Mouse (Mus musculus) stomach, postnatal 0 days (tissue): ENCODE results near the gene Ttll8. TPM values are rescaled to one million over a fixed set of nuclear protein-coding genes. Genes with fewer than 3 reads are reported as not detected.

Experiments
- ATAC-seq: fragments of 200-750 bp; cut with Nextera tagmentation; 2 replicates; pipeline ENCODE4 v1.8.0; 2017; ENCODE audit not compliant: low FRiP score, low TSS enrichment
- DNase-seq: peaks from one replicate; pipeline ENCODE4 v3.0.0-alpha.2; 2016; ENCODE audit warnings: low spot score
- H3K27ac ChIP-seq: fragments of 300-500 bp; sonication (generic); replicated peaks from 2 replicates; pipeline ENCODE4 v1.5.1; 2014; ENCODE audit warnings: mild to moderate bottlenecking, control low read depth
- H3K27me3 ChIP-seq: fragments of 300-500 bp; sonication (generic); 2 replicates; pipeline ENCODE4 v1.6.1; 2014; ENCODE audit warnings: low read length; ENCODE audit not compliant: control insufficient read depth, insufficient read depth
- H3K36me3 ChIP-seq: fragments of 300-500 bp; sonication (generic); 2 replicates; pipeline ENCODE4 v1.6.1; 2014; ENCODE audit warnings: low read length, mixed read lengths; ENCODE audit not compliant: control insufficient read depth, insufficient read depth
- H3K4me1 ChIP-seq: fragments of 300-500 bp; sonication (generic); replicated peaks from 2 replicates; pipeline ENCODE4 v1.6.1; 2014; ENCODE audit warnings: antibody characterized with exemption; ENCODE audit not compliant: control insufficient read depth, insufficient read depth
- H3K4me2 ChIP-seq: fragments of 300-500 bp; sonication (generic); replicated peaks from 2 replicates; pipeline ENCODE4 v1.6.1; 2014; ENCODE audit warnings: low read depth, mild to moderate bottlenecking, control low read depth, moderate library complexity
- H3K4me3 ChIP-seq: fragments of 300-500 bp; sonication (generic); 2 replicates; pipeline ENCODE4 v1.5.1; 2014; ENCODE audit warnings: low read depth, low read length, control low read depth
- H3K9ac ChIP-seq: fragments of 300-500 bp; sonication (generic); 2 replicates; pipeline ENCODE4 v1.6.1; 2014; ENCODE audit warnings: mild to moderate bottlenecking, low read length, control low read depth, mixed read lengths
- H3K9me3 ChIP-seq: fragments of 300-500 bp; sonication (generic); 2 replicates; pipeline ENCODE4 v1.6.1; 2016; ENCODE audit warnings: low read length; ENCODE audit not compliant: control insufficient read depth
- CTCF ChIP-seq: IDR thresholded peaks from 2 replicates; pipeline ENCODE4 v1.5.1; 2016; ENCODE audit warnings: antibody characterized with exemption, low read depth, mild to moderate bottlenecking, moderate library complexity
- EP300 ChIP-seq: optimal IDR thresholded peaks from 2 replicates; pipeline ENCODE3; 2016; ENCODE audit warnings: antibody characterized with exemption
- WGBS: fragments of 180-500 bp; shearing (Covaris S2); extraction: QIAGEN DNeasy Blood & Tissue Kit; methylation state at CpG from one replicate; pipeline ENCODE4 v1.1.7; 2014; 5-methylcytosine and 5-hydroxymethylcytosine counted together
- polyA plus RNA-seq: library from polyadenylated mRNA; unstranded; fragments of >200 nt; fragmentation: Nextera tagmentation; extraction: Ambion mirVana; gene quantifications from 2 replicates; pipeline ENCODE4 v1.2.1, GENCODE M21; 2015

Ttll8 gene
- polyA plus RNA-seq, 1 experiment from 2014 or later: not detected

DNA sequence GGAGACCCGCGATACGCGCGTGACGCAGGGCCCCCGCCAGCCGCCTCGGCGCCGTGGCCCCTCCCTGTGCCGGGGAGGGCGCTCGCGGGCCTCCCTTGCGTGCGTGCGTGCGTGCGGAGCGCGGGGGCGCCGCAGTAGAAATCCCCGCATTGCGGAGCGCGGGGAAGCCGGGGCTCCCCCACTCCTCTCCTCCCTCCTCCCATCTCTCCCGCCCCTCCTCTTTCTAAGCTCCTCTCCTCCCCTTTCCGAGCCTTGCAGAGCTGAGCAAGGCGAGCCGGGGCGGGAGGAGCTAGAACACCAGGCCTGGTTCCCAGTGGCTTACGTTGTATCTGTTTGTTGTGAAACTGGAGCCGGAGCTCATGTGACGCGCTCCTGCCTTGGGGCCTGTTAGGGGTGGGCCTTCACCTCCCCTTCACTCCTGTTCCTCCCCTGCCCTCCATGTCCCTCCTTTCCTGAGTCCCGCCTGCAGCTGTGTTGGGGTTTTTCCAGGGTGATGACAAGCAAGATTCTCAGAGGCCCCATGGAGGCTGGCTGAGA, 90.5 kb downstream of the Ttll8 start:
- H3K4me1 ChIP-seq: peaks cover 4% of the 10 kb centered on the region
- DNase-seq (peak; percentile 93), ATAC-seq (peak; percentile 75)
- peak overlapping the region; percentile 83 for H3K4me2 ChIP-seq
- no peaks in the 10 kb centered on the region for H3K27me3 ChIP-seq
- H3K4me3 ChIP-seq: peak overlapping the region; percentile 91
- TF ChIP-seq EP300 (no peak), CTCF (no peak)
- WGBS: 0% methylated on average over 19 of the region's 39 CpGs
- peak overlapping the region; percentile 95 for H3K9ac ChIP-seq
- H3K9me3 ChIP-seq: no peaks in the 10 kb centered on the region
- peak overlapping the region; percentile 98 for H3K27ac ChIP-seq
- peaks cover 12% of the 10 kb centered on the region for H3K36me3 ChIP-seq

- DNase-seq (peak; percentile 83), ATAC-seq (0 out of 2 replicates have a peak, but pooled peaks have one; percentile 1)
- WGBS: 1% methylated on average over 86 of the region's 98 CpGs
- peaks cover 4% of the 10 kb centered on the region for H3K4me1 ChIP-seq
- H3K9me3 ChIP-seq: no peaks in the 10 kb centered on the region
- peak overlapping the region; percentile 98 for H3K27ac ChIP-seq
- TF ChIP-seq CTCF: peak; percentile 23; the same call in 1 of the 2 replicates
- no peak for TF ChIP-seq EP300
- H3K36me3 ChIP-seq: peaks cover 12% of the 10 kb centered on the region
- H3K27me3 ChIP-seq: no peaks in the 10 kb centered on the region
- H3K9ac ChIP-seq: peak overlapping the region; percentile 95
- H3K4me2 ChIP-seq: peak overlapping the region; percentile 83
- H3K4me3 ChIP-seq: peak overlapping the region; percentile 91
These were observed 91.1 kb downstream of the Ttll8 start for GRCm38 (mm10) chr15:88862881-88863694.

DNA sequence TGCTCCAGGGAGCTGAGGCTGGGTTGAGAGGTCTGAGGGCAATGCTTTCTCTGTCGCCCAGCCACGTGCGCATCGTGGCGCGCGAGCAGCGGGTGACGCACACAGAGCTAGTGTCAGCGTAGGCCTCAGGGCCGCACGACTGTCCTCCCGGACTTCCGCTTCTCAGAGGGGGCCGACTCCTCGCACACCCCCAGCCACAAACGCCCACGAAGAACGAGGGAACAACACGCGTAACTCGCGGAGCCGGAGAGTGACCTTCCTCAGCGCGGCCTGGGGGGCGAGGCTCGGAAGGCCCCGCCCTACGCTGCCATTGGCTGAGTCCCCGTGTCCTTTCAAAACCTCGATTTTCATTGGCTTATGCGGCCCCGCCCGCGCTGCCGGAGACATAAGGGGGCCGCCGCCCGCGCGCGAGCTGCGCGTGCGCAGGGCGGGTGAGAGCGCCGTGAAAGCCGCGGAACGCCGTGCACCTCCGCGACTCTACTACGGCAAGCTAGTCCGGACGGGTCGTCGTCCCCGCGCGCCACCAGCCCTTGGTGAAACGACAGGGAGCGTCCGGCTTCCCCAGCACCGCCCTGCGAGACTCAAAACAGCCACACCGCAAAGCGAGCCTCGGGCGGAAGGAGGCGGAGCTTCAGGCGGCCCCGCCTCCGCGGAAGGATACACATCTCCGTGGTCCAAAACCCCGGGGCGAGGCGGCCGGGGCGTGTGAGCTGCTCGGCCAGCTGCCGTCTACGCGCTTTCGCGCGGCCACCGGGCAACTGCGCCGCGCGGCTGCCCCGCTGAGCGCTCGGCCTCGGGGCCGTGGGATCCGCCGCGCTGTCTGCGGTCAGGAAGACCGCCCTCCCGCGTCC, 92.2 kb downstream of the Ttll8 start, which contains the start of gene Pim3:
Gene Pim3 (plus strand): TSS at position 415 of the 851 bp plus-strand sequence.
- Histone ChIP-seq H3K4me3 (peak within 1 kb of the TSS; percentile 91), H3K36me3 (peaks cover 12% of the 10 kb centered on the region), H3K27ac (peak within 1 kb of the TSS; percentile 98), H3K4me1 (peaks cover 4% of the 10 kb centered on the region), H3K27me3 (no peaks in the 10 kb centered on the region), H3K4me2 (peak within 1 kb of the TSS; percentile 83), H3K9ac (peak within 1 kb of the TSS; percentile 95), H3K9me3 (no peaks in the 10 kb centered on the region)
- ATAC-seq (peak; percentile 86), DNase-seq (peak; percentile 97)
- TF ChIP-seq CTCF (0 out of 2 replicates have a peak, but pooled peaks have one; percentile 6), EP300 (no peak)
- under 1% methylated on average over 106 of the region's 107 CpGs for WGBS

- Histone ChIP-seq H3K4me1 (peaks cover 4% of the 10 kb centered on the region), H3K9ac (no peak overlapping the region), H3K4me3 (no peak overlapping the region), H3K9me3 (no peaks in the 10 kb centered on the region), H3K27ac (no peak overlapping the region), H3K36me3 (peaks cover 12% of the 10 kb centered on the region), H3K27me3 (no peaks in the 10 kb centered on the region), H3K4me2 (no peak overlapping the region)
- ATAC-seq (no peak), DNase-seq (no peak)
- TF ChIP-seq EP300 (no peak), CTCF (no peak)
- 94% methylated on average over 3 of the region's 3 CpGs for WGBS
These were observed 93.4 kb downstream of the Ttll8 start for GRCm38 (mm10) chr15:88860781-88861180.

DNA sequence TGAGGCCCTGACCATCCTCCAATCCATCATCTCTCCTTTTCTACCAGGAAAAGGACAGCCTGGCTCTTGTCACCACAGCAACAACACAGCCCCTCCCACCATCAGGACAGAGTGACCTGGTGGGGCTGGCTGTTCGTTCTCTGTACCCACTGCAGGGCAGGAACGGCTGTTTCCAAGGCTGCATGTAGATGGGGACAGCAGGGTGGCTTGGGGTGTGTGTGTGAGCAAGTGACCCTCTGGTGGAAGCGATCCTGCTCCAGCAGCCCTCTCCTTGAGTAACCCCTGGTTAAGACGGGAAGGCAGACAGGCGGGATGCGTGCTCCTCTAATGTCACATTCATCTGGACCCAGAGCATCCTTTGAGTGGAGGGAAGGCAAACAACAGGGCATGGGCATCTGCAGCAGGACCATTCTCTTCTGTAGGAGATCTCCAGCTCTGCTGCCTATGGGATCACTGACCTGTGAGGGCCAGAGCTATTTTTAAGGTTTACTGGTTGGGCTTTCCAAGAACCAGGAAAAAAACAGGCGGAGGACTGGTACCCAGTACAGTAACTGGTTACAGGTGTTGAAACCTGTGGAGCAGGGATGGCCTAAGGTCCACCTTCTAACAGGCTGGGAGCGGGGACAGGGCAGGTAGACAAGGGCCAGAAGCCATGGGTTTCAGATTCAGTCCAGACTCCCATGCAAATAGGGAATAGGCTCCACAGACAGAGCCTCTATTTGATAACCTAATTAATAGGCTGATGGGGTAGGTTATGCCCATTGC, 94.8 kb downstream of the Ttll8 start:
- no peak overlapping the region for H3K9ac ChIP-seq
- H3K36me3 ChIP-seq: peaks cover 1% of the 10 kb centered on the region
- TF ChIP-seq CTCF (no peak), EP300 (no peak)
- 70% methylated on average over 8 of the region's 8 CpGs for WGBS
- DNase-seq: no peak
- no peak overlapping the region for H3K27ac ChIP-seq
- H3K4me2 ChIP-seq: no peak overlapping the region
- peaks cover 6% of the 10 kb centered on the region for H3K4me1 ChIP-seq
- ATAC-seq: no peak
- no peaks in the 10 kb centered on the region for H3K9me3 ChIP-seq
- H3K4me3 ChIP-seq: no peak overlapping the region
- no peaks in the 10 kb centered on the region for H3K27me3 ChIP-seq
